Mouse (Mus musculus): ENCODE measurements around the gene Rogdi. TPM values are rescaled to one million over a fixed set of nuclear protein-coding genes. Genes with fewer than 3 reads are reported as not detected.
A peak's percentile ranks its signal among the peaks of the same experiment; 100 is the strongest.

Gene Rogdi
- polyA plus RNA-seq, 1 experiment from 2014 or later: 57.0 TPM

GRCm38 (mm10) chr16:5029847-5030246 is 16.5 kb upstream of the Rogdi start:
- ATAC-seq (replicated peaks; ENCODE audit: low FRiP score, low TSS enrichment, low read depth): no peak
- H3K4me2 ChIP-seq (ENCODE audit: low read length): no peak overlapping the region
- no peak for DNase-seq (ENCODE audit: low spot score)
- no peaks in the 10 kb centered on the region for H3K4me1 ChIP-seq (replicated peaks; ENCODE audit: control insufficient read depth, insufficient read depth, low read length)
- no peak overlapping the region for H3K9ac ChIP-seq (ENCODE audit: low read length)
- H3K27me3 ChIP-seq (replicated peaks; ENCODE audit: control insufficient read depth, insufficient read depth, low read length): no peaks in the 10 kb centered on the region
- no peak overlapping the region for H3K27ac ChIP-seq (ENCODE audit: low read depth)
- no peak overlapping the region for H3K4me3 ChIP-seq (ENCODE audit: low read depth, low read length)
- WGBS: 63% methylated on average over 2 of the region's 2 CpGs
- peaks cover 100% of the 10 kb centered on the region for H3K36me3 ChIP-seq (ENCODE audit: control insufficient read depth, insufficient read depth, low read length)
- no peaks in the 10 kb centered on the region for H3K9me3 ChIP-seq (ENCODE audit: control insufficient read depth, low read length)

GRCm38 (mm10) chr16:5024021-5024420 is 10.7 kb upstream of the Rogdi start:
- ATAC-seq (replicated peaks; ENCODE audit: low FRiP score, low TSS enrichment, low read depth) (no peak), DNase-seq (ENCODE audit: low spot score) (no peak)
- Histone ChIP-seq H3K27ac (ENCODE audit: low read depth) (no peak overlapping the region), H3K4me3 (ENCODE audit: low read depth, low read length) (no peak overlapping the region), H3K9me3 (ENCODE audit: control insufficient read depth, low read length) (no peaks in the 10 kb centered on the region), H3K4me1 (replicated peaks; ENCODE audit: control insufficient read depth, insufficient read depth, low read length) (no peaks in the 10 kb centered on the region), H3K27me3 (replicated peaks; ENCODE audit: control insufficient read depth, insufficient read depth, low read length) (no peaks in the 10 kb centered on the region), H3K9ac (ENCODE audit: low read length) (no peak overlapping the region), H3K4me2 (ENCODE audit: low read length) (no peak overlapping the region), H3K36me3 (ENCODE audit: control insufficient read depth, insufficient read depth, low read length) (peaks cover 100% of the 10 kb centered on the region)
- 94% methylated on average over 3 of the region's 3 CpGs for WGBS

- no peak for DNase-seq (ENCODE audit: low spot score)
- Histone ChIP-seq H3K27ac (ENCODE audit: low read depth) (no peak overlapping the region; the same call in 1 of the 2 replicates), H3K36me3 (ENCODE audit: control insufficient read depth, insufficient read depth, low read length) (peaks cover 59% of the 10 kb centered on the region), H3K9ac (ENCODE audit: low read length) (no peak overlapping the region), H3K4me2 (ENCODE audit: low read length) (no peak overlapping the region), H3K4me3 (ENCODE audit: low read depth, low read length) (no peak overlapping the region), H3K4me1 (replicated peaks; ENCODE audit: control insufficient read depth, insufficient read depth, low read length) (peaks cover 10% of the 10 kb centered on the region), H3K9me3 (ENCODE audit: control insufficient read depth, low read length) (no peaks in the 10 kb centered on the region), H3K27me3 (replicated peaks; ENCODE audit: control insufficient read depth, insufficient read depth, low read length) (no peaks in the 10 kb centered on the region)
- ATAC-seq (replicated peaks; ENCODE audit: low FRiP score, low TSS enrichment, low read depth): no peak
- 85% methylated on average over 4 of the region's 4 CpGs for WGBS
These were observed 1.2 kb upstream of the Rogdi start for GRCm38 (mm10) chr16:5014578-5014977.

GRCm38 (mm10) chr16:5012036-5013005 is 1.0 kb downstream of the Rogdi start:
- peak overlapping the region; percentile 67 for H3K9ac ChIP-seq (ENCODE audit: low read length)
- H3K36me3 ChIP-seq (ENCODE audit: control insufficient read depth, insufficient read depth, low read length): peaks cover 42% of the 10 kb centered on the region
- no peaks in the 10 kb centered on the region for H3K27me3 ChIP-seq (replicated peaks; ENCODE audit: control insufficient read depth, insufficient read depth, low read length)
- peak overlapping the region; percentile 67 for H3K4me2 ChIP-seq (ENCODE audit: low read length)
- H3K4me1 ChIP-seq (replicated peaks; ENCODE audit: control insufficient read depth, insufficient read depth, low read length): peaks cover 10% of the 10 kb centered on the region
- peak overlapping the region; percentile 73 for H3K4me3 ChIP-seq (ENCODE audit: low read depth, low read length)
- 0 out of 2 replicates have a peak overlapping the region, but pooled peaks have one; percentile 51 for H3K27ac ChIP-seq (ENCODE audit: low read depth)
- ATAC-seq (replicated peaks; ENCODE audit: low FRiP score, low TSS enrichment, low read depth) (no peak), DNase-seq (ENCODE audit: low spot score) (no peak)
- 44% methylated on average over 13 of the region's 13 CpGs for WGBS
- no peaks in the 10 kb centered on the region for H3K9me3 ChIP-seq (ENCODE audit: control insufficient read depth, low read length)

- Histone ChIP-seq H3K9ac (ENCODE audit: low read length) (no peak overlapping the region), H3K4me3 (ENCODE audit: low read depth, low read length) (no peak overlapping the region), H3K27me3 (replicated peaks; ENCODE audit: control insufficient read depth, insufficient read depth, low read length) (no peaks in the 10 kb centered on the region), H3K27ac (ENCODE audit: low read depth) (no peak overlapping the region), H3K36me3 (ENCODE audit: control insufficient read depth, insufficient read depth, low read length) (peaks cover 32% of the 10 kb centered on the region), H3K4me1 (replicated peaks; ENCODE audit: control insufficient read depth, insufficient read depth, low read length) (peaks cover 10% of the 10 kb centered on the region), H3K9me3 (ENCODE audit: control insufficient read depth, low read length) (no peaks in the 10 kb centered on the region), H3K4me2 (ENCODE audit: low read length) (no peak overlapping the region)
- DNase-seq (ENCODE audit: low spot score): no peak
- 90% methylated on average over 7 of the region's 7 CpGs for WGBS
- ATAC-seq (replicated peaks; ENCODE audit: low FRiP score, low TSS enrichment, low read depth): no peak
These were observed 2.1 kb downstream of the Rogdi start for GRCm38 (mm10) chr16:5011285-5011684.

- DNase-seq (ENCODE audit: low spot score) (no peak), ATAC-seq (replicated peaks; ENCODE audit: low FRiP score, low TSS enrichment, low read depth) (no peak)
- H3K27ac ChIP-seq (ENCODE audit: low read depth): no peak overlapping the region
- no peaks in the 10 kb centered on the region for H3K9me3 ChIP-seq (ENCODE audit: control insufficient read depth, low read length)
- 90% methylated on average over 10 of the region's 10 CpGs for WGBS
- H3K4me2 ChIP-seq (ENCODE audit: low read length): no peak overlapping the region
- H3K4me1 ChIP-seq (replicated peaks; ENCODE audit: control insufficient read depth, insufficient read depth, low read length): peaks cover 10% of the 10 kb centered on the region
- H3K36me3 ChIP-seq (ENCODE audit: control insufficient read depth, insufficient read depth, low read length): peaks cover 23% of the 10 kb centered on the region
- no peak overlapping the region for H3K9ac ChIP-seq (ENCODE audit: low read length)
- no peak overlapping the region for H3K4me3 ChIP-seq (ENCODE audit: low read depth, low read length)
- H3K27me3 ChIP-seq (replicated peaks; ENCODE audit: control insufficient read depth, insufficient read depth, low read length): no peaks in the 10 kb centered on the region
These were observed 2.9 kb downstream of the Rogdi start for GRCm38 (mm10) chr16:5010371-5010935.

GRCm38 (mm10) chr16:5008076-5008475 is 5.3 kb downstream of the Rogdi start:
- 0 out of 2 replicates have a peak overlapping the region, but pooled peaks have one; percentile 25 for H3K4me3 ChIP-seq (ENCODE audit: low read depth, low read length)
- H3K27me3 ChIP-seq (replicated peaks; ENCODE audit: control insufficient read depth, insufficient read depth, low read length): no peaks in the 10 kb centered on the region
- 70% methylated on average over 12 of the region's 12 CpGs for WGBS
- DNase-seq (ENCODE audit: low spot score) (no peak), ATAC-seq (replicated peaks; ENCODE audit: low FRiP score, low TSS enrichment, low read depth) (no peak)
- H3K4me1 ChIP-seq (replicated peaks; ENCODE audit: control insufficient read depth, insufficient read depth, low read length): peaks cover 10% of the 10 kb centered on the region
- no peak overlapping the region for H3K9ac ChIP-seq (ENCODE audit: low read length)
- peak overlapping the region; percentile 33 for H3K4me2 ChIP-seq (ENCODE audit: low read length)
- H3K27ac ChIP-seq (ENCODE audit: low read depth): no peak overlapping the region
- H3K9me3 ChIP-seq (ENCODE audit: control insufficient read depth, low read length): no peaks in the 10 kb centered on the region
- H3K36me3 ChIP-seq (ENCODE audit: control insufficient read depth, insufficient read depth, low read length): peaks cover 11% of the 10 kb centered on the region; the same call in 1 of the 2 replicates

GRCm38 (mm10) chr16:5007492-5007891 is 5.9 kb downstream of the Rogdi start:
- Histone ChIP-seq H3K4me1 (replicated peaks; ENCODE audit: control insufficient read depth, insufficient read depth, low read length) (peaks cover 6% of the 10 kb centered on the region), H3K9me3 (ENCODE audit: control insufficient read depth, low read length) (no peaks in the 10 kb centered on the region), H3K36me3 (ENCODE audit: control insufficient read depth, insufficient read depth, low read length) (peaks cover 11% of the 10 kb centered on the region; the same call in 1 of the 2 replicates), H3K9ac (ENCODE audit: low read length) (no peak overlapping the region), H3K4me3 (ENCODE audit: low read depth, low read length) (peak overlapping the region; percentile 25), H3K27me3 (replicated peaks; ENCODE audit: control insufficient read depth, insufficient read depth, low read length) (no peaks in the 10 kb centered on the region), H3K27ac (ENCODE audit: low read depth) (peak overlapping the region; percentile 43; the same call in 1 of the 2 replicates), H3K4me2 (ENCODE audit: low read length) (peak overlapping the region; percentile 33)
- ATAC-seq (replicated peaks; ENCODE audit: low FRiP score, low TSS enrichment, low read depth) (peak; percentile 51), DNase-seq (ENCODE audit: low spot score) (no peak)
- WGBS: 28% methylated on average over 6 of the region's 6 CpGs
